Mouse (Mus musculus): Measurements from ENCODE around the gene Pex16.
A peak's percentile ranks its signal among the peaks of the same experiment; 100 is the strongest.

Gene Pex16

GRCm38 (mm10) chr2:92374514-92374913, at the start of gene Pex16, which contains the start of gene Large2:
Gene Pex16 (plus strand): TSS chr2:92374676.
Gene Large2 (minus strand): TSS chr2:92374869.
- DNase-seq, result peak; percentile 43

- DNase-seq, result no peak
Observed at GRCm38 (mm10) chr2:92325676-92326075, 48.8 kb upstream of the Pex16 start.

- DNase-seq, result no peak
Observed at GRCm38 (mm10) chr2:92326221-92326620, 48.3 kb upstream of the Pex16 start.

GRCm38 (mm10) chr2:92327601-92328000, 46.9 kb upstream of the Pex16 start:
- DNase-seq, result no peak

- no peak for DNase-seq
Observed at GRCm38 (mm10) chr2:92328206-92328605, 46.3 kb upstream of the Pex16 start.

GRCm38 (mm10) chr2:92330840-92331239, 43.6 kb upstream of the Pex16 start:
- peak; percentile 21 for DNase-seq

- no peak for DNase-seq
Observed at GRCm38 (mm10) chr2:92331410-92331809, 43.1 kb upstream of the Pex16 start.

- DNase-seq, result no peak
Observed at GRCm38 (mm10) chr2:92331871-92332270, 42.6 kb upstream of the Pex16 start.

- DNase-seq, result no peak
Observed at GRCm38 (mm10) chr2:92342418-92342817, 32.1 kb upstream of the Pex16 start.

GRCm38 (mm10) chr2:92347191-92347590, 27.3 kb upstream of the Pex16 start:
- no peak for DNase-seq

GRCm38 (mm10) chr2:92349589-92350425, 24.7 kb upstream of the Pex16 start:
- DNase-seq, result no peak

GRCm38 (mm10) chr2:92350686-92351085, 23.8 kb upstream of the Pex16 start:
- no peak for DNase-seq

GRCm38 (mm10) chr2:92353402-92353801, 21.1 kb upstream of the Pex16 start:
- DNase-seq, result no peak

- no peak for DNase-seq
Observed at GRCm38 (mm10) chr2:92354224-92354623, 20.3 kb upstream of the Pex16 start.

GRCm38 (mm10) chr2:92359301-92359700, 15.2 kb upstream of the Pex16 start:
- DNase-seq, result no peak

- DNase-seq, result no peak
Observed at GRCm38 (mm10) chr2:92360186-92360823, 14.2 kb upstream of the Pex16 start.

- DNase-seq, result no peak
Observed at GRCm38 (mm10) chr2:92360893-92361292, 13.6 kb upstream of the Pex16 start.

GRCm38 (mm10) chr2:92361795-92362194, 12.7 kb upstream of the Pex16 start:
- DNase-seq, result no peak

GRCm38 (mm10) chr2:92362571-92363228, 11.8 kb upstream of the Pex16 start:
- DNase-seq, result no peak

- DNase-seq, result no peak
Observed at GRCm38 (mm10) chr2:92364086-92364485, 10.4 kb upstream of the Pex16 start.

- DNase-seq, result no peak
Observed at GRCm38 (mm10) chr2:92365568-92365967, 8.9 kb upstream of the Pex16 start.

- DNase-seq, result peak; percentile 3
Observed at GRCm38 (mm10) chr2:92367383-92368029, 7.0 kb upstream of the Pex16 start.

GRCm38 (mm10) chr2:92370375-92370774, 4.1 kb upstream of the Pex16 start:
- peak; percentile 12 for DNase-seq

All from right cerebral cortex, postnatal 14 days (tissue).